Mouse (Mus musculus): ENCODE results near the gene Uba6. TPM values are rescaled to one million over a fixed set of nuclear protein-coding genes. Genes with fewer than 3 reads are reported as not detected.

Uba6 gene
- polyA plus RNA-seq (2011; ENCODE audit: insufficient read depth, insufficient read length, low read depth, missing spikeins), result 71.5 and 72.6 TPM in 2 replicates

GRCm38 (mm10) chr5:86172449-86173161 lies at the start of gene Uba6:
TSS of gene Uba6 (minus strand) at chr5:86172803.
- H3K36me3 ChIP-seq (ENCODE audit: control insufficient read depth, insufficient read depth, low read length, poor library complexity, severe bottlenecking), result peaks cover 4% of the 10 kb centered on the region
- H3K4me3 ChIP-seq (ENCODE audit: low read depth, low read length), result peak within 1 kb of the TSS; percentile 78
- no peaks in the 10 kb centered on the region for H3K27me3 ChIP-seq (ENCODE audit: control insufficient read depth, insufficient read depth, low read length, poor library complexity, severe bottlenecking)
- H3K9ac ChIP-seq (ENCODE audit: low read depth, poor library complexity, severe bottlenecking), result peak within 1 kb of the TSS; percentile 65
- H3K27ac ChIP-seq (ENCODE audit: insufficient read depth, low read length), result peak within 1 kb of the TSS; percentile 65
- TF ChIP-seq POLR2A (IDR thresholded peaks at IDR 0.05; ENCODE audit: insufficient read depth, low read length), result peak; percentile 86
- no peak for TF ChIP-seq CTCF (IDR thresholded peaks at IDR 0.05; ENCODE audit: low read depth, low read length)
- peak; percentile 80 for TF ChIP-seq EP300 (IDR thresholded peaks at IDR 0.05; ENCODE audit: insufficient read depth, low read depth, low read length)
- peaks cover 2% of the 10 kb centered on the region for H3K4me1 ChIP-seq (ENCODE audit: control insufficient read depth, insufficient read depth, low read length)
- H3K9me3 ChIP-seq (replicated peaks; ENCODE audit: control insufficient read depth, insufficient read depth, low read length, poor library complexity, severe bottlenecking), result no peaks in the 10 kb centered on the region

- H3K36me3 ChIP-seq (ENCODE audit: control insufficient read depth, insufficient read depth, low read length, poor library complexity, severe bottlenecking), result no peaks in the 10 kb centered on the region
- TF ChIP-seq CTCF (IDR thresholded peaks at IDR 0.05; ENCODE audit: low read depth, low read length) (no peak), EP300 (IDR thresholded peaks at IDR 0.05; ENCODE audit: insufficient read depth, low read depth, low read length) (no peak), POLR2A (IDR thresholded peaks at IDR 0.05; ENCODE audit: insufficient read depth, low read length) (no peak)
- H3K4me3 ChIP-seq (ENCODE audit: low read depth, low read length), result no peak within 1 kb of the TSS
- H3K4me1 ChIP-seq (ENCODE audit: control insufficient read depth, insufficient read depth, low read length), result no peaks in the 10 kb centered on the region
- no peak within 1 kb of the TSS for H3K9ac ChIP-seq (ENCODE audit: low read depth, poor library complexity, severe bottlenecking)
- no peak within 1 kb of the TSS for H3K27ac ChIP-seq (ENCODE audit: insufficient read depth, low read length)
- H3K27me3 ChIP-seq (ENCODE audit: control insufficient read depth, insufficient read depth, low read length, poor library complexity, severe bottlenecking), result no peaks in the 10 kb centered on the region
- H3K9me3 ChIP-seq (replicated peaks; ENCODE audit: control insufficient read depth, insufficient read depth, low read length, poor library complexity, severe bottlenecking), result no peaks in the 10 kb centered on the region
Measured at GRCm38 (mm10) chr5:86197801-86198200, 25.2 kb upstream of the Uba6 start, which contains the start of gene Gnrhr. TSS of gene Gnrhr (minus strand) at chr5:86197901.

GRCm38 (mm10) chr5:86191356-86191755 lies 18.8 kb upstream of the Uba6 start:
- Histone ChIP-seq H3K4me3 (ENCODE audit: low read depth, low read length) (no peak overlapping the region), H3K27ac (ENCODE audit: insufficient read depth, low read length) (no peak overlapping the region), H3K4me1 (ENCODE audit: control insufficient read depth, insufficient read depth, low read length) (no peaks in the 10 kb centered on the region), H3K27me3 (ENCODE audit: control insufficient read depth, insufficient read depth, low read length, poor library complexity, severe bottlenecking) (no peaks in the 10 kb centered on the region; the same call in 1 of the 2 replicates), H3K9ac (ENCODE audit: low read depth, poor library complexity, severe bottlenecking) (no peak overlapping the region), H3K9me3 (replicated peaks; ENCODE audit: control insufficient read depth, insufficient read depth, low read length, poor library complexity, severe bottlenecking) (no peaks in the 10 kb centered on the region), H3K36me3 (ENCODE audit: control insufficient read depth, insufficient read depth, low read length, poor library complexity, severe bottlenecking) (no peaks in the 10 kb centered on the region)
- TF ChIP-seq CTCF (IDR thresholded peaks at IDR 0.05; ENCODE audit: low read depth, low read length) (no peak), POLR2A (IDR thresholded peaks at IDR 0.05; ENCODE audit: insufficient read depth, low read length) (no peak), EP300 (IDR thresholded peaks at IDR 0.05; ENCODE audit: insufficient read depth, low read depth, low read length) (no peak)

GRCm38 (mm10) chr5:86190770-86191169 lies 18.2 kb upstream of the Uba6 start:
- TF ChIP-seq CTCF (IDR thresholded peaks at IDR 0.05; ENCODE audit: low read depth, low read length) (peak; percentile 51), POLR2A (IDR thresholded peaks at IDR 0.05; ENCODE audit: insufficient read depth, low read length) (no peak)
- Histone ChIP-seq H3K27ac (ENCODE audit: insufficient read depth, low read length) (no peak overlapping the region), H3K4me3 (ENCODE audit: low read depth, low read length) (no peak overlapping the region), H3K9ac (ENCODE audit: low read depth, poor library complexity, severe bottlenecking) (no peak overlapping the region), H3K27me3 (ENCODE audit: control insufficient read depth, insufficient read depth, low read length, poor library complexity, severe bottlenecking) (peaks cover 1% of the 10 kb centered on the region; the same call in 1 of the 2 replicates), H3K36me3 (ENCODE audit: control insufficient read depth, insufficient read depth, low read length, poor library complexity, severe bottlenecking) (no peaks in the 10 kb centered on the region), H3K4me1 (ENCODE audit: control insufficient read depth, insufficient read depth, low read length) (no peaks in the 10 kb centered on the region), H3K9me3 (replicated peaks; ENCODE audit: control insufficient read depth, insufficient read depth, low read length, poor library complexity, severe bottlenecking) (no peaks in the 10 kb centered on the region)

GRCm38 (mm10) chr5:86190290-86190689 lies 17.7 kb upstream of the Uba6 start:
- no peak overlapping the region for H3K9ac ChIP-seq (ENCODE audit: low read depth, poor library complexity, severe bottlenecking)
- 0 out of 2 replicates have a peak overlapping the region, but pooled peaks have one; percentile 5 for H3K4me3 ChIP-seq (ENCODE audit: low read depth, low read length)
- peaks cover 1% of the 10 kb centered on the region; the same call in 1 of the 2 replicates for H3K27me3 ChIP-seq (ENCODE audit: control insufficient read depth, insufficient read depth, low read length, poor library complexity, severe bottlenecking)
- H3K9me3 ChIP-seq (replicated peaks; ENCODE audit: control insufficient read depth, insufficient read depth, low read length, poor library complexity, severe bottlenecking), result no peaks in the 10 kb centered on the region
- H3K36me3 ChIP-seq (ENCODE audit: control insufficient read depth, insufficient read depth, low read length, poor library complexity, severe bottlenecking), result no peaks in the 10 kb centered on the region
- TF ChIP-seq CTCF (IDR thresholded peaks at IDR 0.05; ENCODE audit: low read depth, low read length), result no peak
- TF ChIP-seq EP300 (IDR thresholded peaks at IDR 0.05; ENCODE audit: insufficient read depth, low read depth, low read length), result peak; percentile 63; the same call in 1 of the 2 replicates
- no peak for TF ChIP-seq POLR2A (IDR thresholded peaks at IDR 0.05; ENCODE audit: insufficient read depth, low read length)
- no peaks in the 10 kb centered on the region for H3K4me1 ChIP-seq (ENCODE audit: control insufficient read depth, insufficient read depth, low read length)
- peak overlapping the region; percentile 68 for H3K27ac ChIP-seq (ENCODE audit: insufficient read depth, low read length)

- Histone ChIP-seq H3K4me3 (ENCODE audit: low read depth, low read length) (no peak overlapping the region), H3K36me3 (ENCODE audit: control insufficient read depth, insufficient read depth, low read length, poor library complexity, severe bottlenecking) (no peaks in the 10 kb centered on the region), H3K27me3 (ENCODE audit: control insufficient read depth, insufficient read depth, low read length, poor library complexity, severe bottlenecking) (peaks cover 1% of the 10 kb centered on the region; the same call in 1 of the 2 replicates), H3K9ac (ENCODE audit: low read depth, poor library complexity, severe bottlenecking) (no peak overlapping the region), H3K27ac (ENCODE audit: insufficient read depth, low read length) (no peak overlapping the region), H3K9me3 (replicated peaks; ENCODE audit: control insufficient read depth, insufficient read depth, low read length, poor library complexity, severe bottlenecking) (no peaks in the 10 kb centered on the region), H3K4me1 (ENCODE audit: control insufficient read depth, insufficient read depth, low read length) (no peaks in the 10 kb centered on the region)
- TF ChIP-seq POLR2A (IDR thresholded peaks at IDR 0.05; ENCODE audit: insufficient read depth, low read length) (no peak), EP300 (IDR thresholded peaks at IDR 0.05; ENCODE audit: insufficient read depth, low read depth, low read length) (no peak), CTCF (IDR thresholded peaks at IDR 0.05; ENCODE audit: low read depth, low read length) (no peak)
Measured at GRCm38 (mm10) chr5:86187441-86187840, 14.8 kb upstream of the Uba6 start.

All from ES-Bruce4 (cell line).